Mouse (Mus musculus) urinary bladder, postnatal 14 days (tissue): ENCODE measurements around the gene Zfp710.
A peak's percentile ranks its signal among the peaks of the same experiment; 100 is the strongest.
"Not testable (repeated sequence)": the region's sequence is repeated elsewhere in the genome, so short reads cannot be mapped to it uniquely, and the experiment has no call there.

ENCODE experiments used
- DNase-seq: peaks from one replicate; pipeline ENCODE4 v3.0.0; 2021; ENCODE audit warnings: low spot score

The Zfp710 gene

DNA sequence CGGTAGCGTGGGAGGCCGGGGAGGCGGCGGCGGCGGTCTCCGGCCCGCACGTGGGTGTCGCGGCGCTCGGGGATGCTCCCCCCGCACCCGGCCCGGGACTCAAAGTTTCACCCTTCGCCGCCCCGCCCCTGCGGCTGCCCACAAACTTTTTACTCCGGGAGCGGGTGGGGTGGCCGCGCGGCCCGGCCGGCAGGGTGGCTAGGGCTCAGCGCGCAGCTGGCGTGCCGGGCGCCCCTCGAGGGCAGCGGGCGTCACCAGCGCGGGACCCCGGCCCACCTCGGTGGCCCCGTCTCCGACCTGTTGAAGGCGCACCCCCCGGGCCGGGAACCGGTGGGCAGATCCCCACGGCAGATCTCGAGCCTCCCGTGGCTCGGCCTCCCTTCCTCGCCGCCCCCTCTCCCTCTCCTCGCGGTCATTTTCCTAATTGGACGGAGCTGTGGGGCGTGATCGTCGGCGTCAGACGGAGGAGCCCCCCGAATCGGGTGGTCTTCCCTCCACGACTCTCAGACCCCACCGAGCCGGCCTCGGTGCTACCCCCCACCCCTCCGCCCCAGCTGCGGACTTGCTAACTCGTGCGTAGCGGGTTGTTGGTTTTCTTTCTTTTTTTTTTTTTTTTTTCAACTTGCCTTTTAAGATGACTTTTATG is 2.5 kb downstream of the Zfp710 start:
- peak; percentile 75 for DNase-seq

GRCm38 (mm10) chr7:80027636-80028417 is 3.2 kb downstream of the Zfp710 start:
- peak; percentile 34 for DNase-seq

DNA sequence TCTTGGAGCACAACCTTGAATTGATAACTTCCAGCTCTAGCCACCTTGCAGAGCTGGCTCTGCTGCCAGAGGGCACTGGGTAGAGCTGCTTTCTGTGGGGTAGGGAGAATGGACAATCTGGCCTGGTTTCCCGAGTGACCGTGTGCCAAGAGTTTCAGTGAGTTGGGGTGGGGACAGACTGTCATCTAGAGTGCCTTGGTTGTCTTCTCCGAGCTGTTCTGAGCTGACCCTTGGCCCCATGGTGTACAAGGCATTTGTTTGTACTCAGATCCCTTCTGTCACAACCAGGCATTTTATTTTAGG is 3.8 kb downstream of the Zfp710 start:
- peak; percentile 30 for DNase-seq

GRCm38 (mm10) chr7:80030009-80030408 is 5.4 kb downstream of the Zfp710 start:
- no peak for DNase-seq

- no peak for DNase-seq
Observed at GRCm38 (mm10) chr7:80030486-80030885, 5.9 kb downstream of the Zfp710 start.

- no peak for DNase-seq
Observed at GRCm38 (mm10) chr7:80030987-80031386, 6.4 kb downstream of the Zfp710 start.

DNA sequence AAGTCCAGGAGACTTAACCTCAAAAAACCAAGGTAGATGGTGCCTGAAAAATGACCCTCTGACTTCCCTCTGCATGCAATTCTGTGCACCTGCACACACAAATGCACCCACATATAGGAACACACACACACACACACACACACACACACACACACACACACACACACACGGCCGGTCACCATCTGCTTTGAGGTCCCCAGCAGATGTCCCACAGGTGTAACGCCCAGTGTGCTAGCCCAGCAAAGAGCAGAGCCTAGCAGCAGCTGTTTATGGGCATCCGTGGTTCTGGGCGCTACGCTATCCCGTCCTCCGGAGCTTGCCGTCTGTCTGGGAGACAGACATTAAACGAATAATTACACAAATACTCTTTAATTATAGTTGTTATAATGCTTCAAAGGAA is 6.9 kb downstream of the Zfp710 start:
- no peak for DNase-seq

DNA sequence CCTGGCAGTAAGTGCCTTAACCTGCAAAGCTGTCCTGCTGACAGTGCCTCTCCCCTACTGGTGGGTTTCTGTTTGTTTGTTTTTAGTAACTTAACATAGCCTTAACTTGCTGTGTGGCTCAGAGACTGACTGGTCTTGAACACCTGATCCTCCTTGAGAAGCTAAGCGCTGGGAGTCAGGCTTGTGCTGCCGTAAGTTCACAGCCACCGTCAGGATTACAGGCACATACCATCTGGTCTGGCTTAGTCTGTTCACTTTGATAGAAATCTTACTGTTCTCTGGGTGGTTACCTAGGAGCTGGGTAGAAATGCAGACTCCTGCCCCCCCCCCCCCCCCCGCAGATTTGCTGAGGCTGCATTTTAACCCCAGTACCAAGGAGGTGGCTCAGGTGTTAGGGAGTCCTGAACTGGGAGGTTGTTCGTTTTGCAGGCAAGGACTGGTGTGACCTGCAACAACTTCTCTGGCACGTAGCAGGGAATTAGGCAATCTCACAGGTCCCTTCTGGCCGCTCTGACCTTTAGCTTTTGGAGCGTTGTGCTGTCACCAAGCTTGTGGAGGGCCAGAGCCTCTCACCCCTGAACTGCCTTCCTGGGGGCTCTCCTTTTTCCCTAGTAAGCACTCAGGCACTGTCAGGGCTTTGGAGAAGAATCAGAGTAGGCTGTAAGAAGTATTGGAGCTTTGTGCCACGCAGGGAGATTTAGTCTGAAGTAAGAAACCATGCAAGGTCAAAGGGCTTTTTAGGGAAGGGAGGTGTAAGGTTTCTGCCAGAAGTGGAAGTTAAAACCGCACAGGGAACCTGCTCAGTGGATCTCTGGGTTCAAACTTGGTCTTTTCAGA is 7.8 kb downstream of the Zfp710 start:
- DNase-seq: no peak

DNA sequence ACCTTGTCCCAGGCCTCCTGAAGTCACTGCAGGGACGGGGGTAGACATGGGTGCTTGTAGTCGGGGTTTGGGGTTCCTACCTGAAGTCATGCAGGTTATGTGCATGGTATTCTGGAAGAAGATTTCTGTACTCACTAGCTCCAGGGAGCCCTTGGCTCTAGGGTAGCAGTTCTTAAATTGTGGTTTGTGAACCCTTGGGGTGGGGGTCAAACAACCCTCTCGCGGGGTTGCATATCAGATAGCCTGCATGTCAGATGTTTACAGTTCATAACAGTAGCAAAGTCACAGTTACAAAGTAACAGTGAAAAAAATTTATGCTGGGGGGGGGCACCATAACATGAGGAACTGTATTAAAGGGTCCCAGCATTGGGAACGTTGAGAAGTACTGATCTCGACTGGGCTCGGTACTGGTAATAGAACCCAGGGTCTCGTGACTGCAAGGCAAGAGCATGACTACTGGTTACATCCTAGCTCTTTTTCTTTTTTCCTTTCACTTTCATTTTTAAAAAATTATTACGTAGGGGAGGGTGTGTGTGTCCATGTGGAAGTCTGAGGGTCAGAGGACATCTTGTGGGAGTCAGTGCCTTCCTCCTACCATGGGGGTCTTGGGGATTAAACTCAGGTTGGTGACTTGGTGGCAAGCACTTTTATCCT is 8.6 kb downstream of the Zfp710 start:
- DNase-seq: no peak

GRCm38 (mm10) chr7:80033771-80034170 is 9.2 kb downstream of the Zfp710 start:
- DNase-seq: no peak

GRCm38 (mm10) chr7:80035086-80035485 is 10.5 kb downstream of the Zfp710 start:
- no peak for DNase-seq

- peak; percentile 80 for DNase-seq
Observed at GRCm38 (mm10) chr7:80035748-80036147, 11.1 kb downstream of the Zfp710 start.

- DNase-seq: no peak
Observed at GRCm38 (mm10) chr7:80039699-80040098, 15.1 kb downstream of the Zfp710 start.

DNA sequence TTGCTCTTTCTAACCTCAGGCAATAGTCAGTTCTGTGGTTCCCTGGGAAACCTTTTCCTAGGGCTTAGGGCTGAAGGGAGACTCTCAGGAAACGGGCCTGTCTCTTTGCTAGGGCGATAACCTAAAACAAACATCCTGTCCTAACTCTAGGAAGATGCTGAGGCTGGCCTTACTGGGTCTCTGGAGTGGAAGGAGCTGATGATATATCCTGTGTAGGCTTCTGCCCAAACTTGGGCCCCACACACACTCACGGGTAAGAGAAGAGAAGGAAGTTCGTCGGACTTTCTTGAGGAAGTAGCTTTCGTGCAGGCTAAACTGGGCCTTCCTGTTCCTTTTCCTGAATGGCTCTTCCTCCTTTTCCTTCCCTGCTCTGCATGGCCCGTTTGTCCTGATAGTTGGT is 19.6 kb downstream of the Zfp710 start:
- no peak for DNase-seq

DNA sequence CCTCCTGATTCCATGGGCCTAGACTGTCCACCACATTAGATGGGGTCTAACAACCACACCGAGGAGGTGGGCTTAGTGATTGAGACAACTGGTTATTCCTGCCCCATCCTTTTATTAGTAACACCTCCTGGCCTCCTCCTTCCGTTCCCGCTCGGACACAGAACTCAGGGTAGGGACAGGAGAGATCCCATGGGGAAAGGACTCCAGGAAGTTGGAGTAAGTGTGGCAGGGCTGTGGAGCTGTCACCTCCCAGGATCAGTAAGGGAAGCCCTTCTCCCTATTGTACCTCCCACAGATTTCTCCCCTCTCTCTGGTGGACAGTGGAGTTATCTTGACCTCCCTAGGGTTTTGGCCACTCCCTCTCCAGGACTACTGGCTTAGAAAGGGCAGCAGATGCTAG is 22.4 kb downstream of the Zfp710 start:
- no peak for DNase-seq

- no peak for DNase-seq
Observed at GRCm38 (mm10) chr7:80049746-80050145, 25.1 kb downstream of the Zfp710 start.

- not testable (repeated sequence) for DNase-seq
Observed at GRCm38 (mm10) chr7:80050382-80050781, 25.8 kb downstream of the Zfp710 start.

- DNase-seq: no peak
Observed at GRCm38 (mm10) chr7:80051835-80052234, 27.2 kb downstream of the Zfp710 start.

GRCm38 (mm10) chr7:80052261-80052660 is 27.6 kb downstream of the Zfp710 start:
- peak; percentile 71 for DNase-seq

- no peak for DNase-seq
Observed at GRCm38 (mm10) chr7:80053147-80053546, 28.5 kb downstream of the Zfp710 start.

DNA sequence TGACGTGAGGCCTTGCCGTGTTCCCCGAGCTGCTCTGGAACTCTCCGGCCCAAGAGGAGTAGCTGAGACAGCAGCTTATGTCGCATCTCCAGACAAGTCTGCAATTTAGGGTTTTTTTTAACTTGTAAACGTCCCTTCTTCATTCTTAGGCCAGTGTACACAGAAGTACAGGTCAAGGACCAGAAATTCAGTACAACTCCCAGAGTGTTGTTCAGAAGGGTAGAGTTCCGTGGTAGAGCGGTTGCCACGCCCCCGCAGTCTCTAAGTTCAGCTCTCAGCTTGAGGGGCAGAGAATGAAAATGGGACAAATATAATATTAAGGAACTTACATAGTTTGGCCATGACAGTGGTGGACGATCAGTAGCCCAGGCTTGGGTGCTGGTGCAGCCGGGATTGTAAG is 31.2 kb downstream of the Zfp710 start:
- no peak for DNase-seq

DNA sequence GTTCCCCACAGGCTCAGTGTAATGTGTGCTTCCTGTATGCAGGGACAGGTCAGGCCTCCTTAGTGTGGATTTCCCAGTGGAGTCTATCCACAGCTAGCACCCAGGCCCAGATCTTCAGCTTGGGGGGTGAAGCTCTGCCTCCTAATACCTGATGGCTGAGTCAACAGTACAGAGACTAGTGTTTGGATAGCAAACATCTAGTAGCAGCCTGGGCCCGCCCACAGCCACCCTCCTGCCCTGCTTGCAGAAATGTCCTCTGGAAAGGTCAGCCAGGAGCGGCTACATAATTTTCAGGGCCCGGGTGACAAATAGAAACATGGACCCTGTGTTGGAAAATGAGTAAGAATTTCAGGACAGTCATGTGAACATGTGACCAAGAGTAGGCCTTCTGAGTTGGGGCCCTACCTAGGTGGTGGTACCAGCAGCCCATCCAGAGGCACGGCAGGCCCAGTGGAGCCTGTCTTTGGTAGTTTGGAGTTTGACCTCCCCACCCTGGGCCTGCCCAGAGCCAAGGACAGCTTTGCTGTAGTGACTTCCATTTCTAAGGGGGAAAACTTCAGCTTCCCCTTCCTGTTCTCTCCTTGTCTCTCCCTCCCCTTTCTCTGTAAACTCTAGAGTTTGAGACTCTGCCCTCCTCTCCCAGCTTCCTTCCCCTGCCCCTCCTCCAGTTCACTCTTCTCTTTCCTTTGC is 32.5 kb downstream of the Zfp710 start:
- peak; percentile 77 for DNase-seq
